Comparison of ENCODE assay signal across 11 mouse cellular contexts in genomic region chr17:13657656-13658292, GRCm38 (mm10).
DNase-seq lines count a peak whose midpoint lies in the region; ATAC-seq and TF ChIP-seq lines count a peak whose summit lies in the region.
"Had no signal": no experiment of that assay in that cellular context is flagged by ENCODE, and none has a peak within 500 bp of the region (broad histone marks: within the 10 kb centered on the region; RNA-seq: fewer than 3 reads in every experiment).

No protein-coding gene starts in this region.

- peak; percentile 53 for DNase-seq in gastrocnemius, postnatal 14 days
- no peak for DNase-seq in gastrocnemius, adult 8-10 months (ENCODE audit: low spot score in 2 of 2)
- DNase-seq in ES-CJ7 (ENCODE audit: low read depth, low spot score): peak; percentile 51
- no peak for DNase-seq in liver, postnatal 0 days
- no peak for DNase-seq in left cerebral cortex, postnatal 25 days (ENCODE audit: low spot score in 2 of 2)
- DNase-seq in liver, embryonic 11.5 days (ENCODE audit: low spot score): no peak
- DNase-seq: gastrocnemius, postnatal 36 days; right cerebral cortex, postnatal 14 days had no signal

- ATAC-seq in forebrain, embryonic 12.5 days (ENCODE audit: low FRiP score): peak; percentile 63
- peak; percentile 83 for ATAC-seq in hindbrain, embryonic 16.5 days
- no peak for ATAC-seq in liver, postnatal 0 days
- ATAC-seq in liver, embryonic 11.5 days (replicated peaks; ENCODE audit: low FRiP score): no peak

- H3K4me3 ChIP-seq in forebrain, embryonic 12.5 days (replicated peaks): no peak overlapping the region
- no peak overlapping the region for H3K4me3 ChIP-seq in hindbrain, embryonic 16.5 days (ENCODE audit: low read length)
- H3K4me3 ChIP-seq in liver, postnatal 0 days (ENCODE audit: low read depth, low read length): no peak overlapping the region
- no peak overlapping the region for H3K4me3 ChIP-seq in liver, embryonic 11.5 days (ENCODE audit: low read depth, low read length)
- H3K4me3 ChIP-seq: limb, embryonic 15.5 days had no signal

- peak overlapping the region; percentile 92 for H3K27ac ChIP-seq in forebrain, embryonic 12.5 days
- H3K27ac ChIP-seq in hindbrain, embryonic 16.5 days (ENCODE audit: low read depth, low read length): peak overlapping the region; percentile 80
- no peak overlapping the region for H3K27ac ChIP-seq in liver, postnatal 0 days (ENCODE audit: low read depth)
- no peak overlapping the region for H3K27ac ChIP-seq in liver, embryonic 11.5 days (ENCODE audit: low read depth, low read length)
- H3K27ac ChIP-seq: limb, embryonic 15.5 days had no signal

- no peaks in the 10 kb centered on the region for H3K27me3 ChIP-seq in forebrain, embryonic 12.5 days
- H3K27me3 ChIP-seq in hindbrain, embryonic 16.5 days (replicated peaks; ENCODE audit: control insufficient read depth, insufficient read depth, low read length): no peaks in the 10 kb centered on the region
- H3K27me3 ChIP-seq in liver, postnatal 0 days (ENCODE audit: insufficient read depth, low read length): no peaks in the 10 kb centered on the region
- no peaks in the 10 kb centered on the region for H3K27me3 ChIP-seq in liver, embryonic 11.5 days (replicated peaks; ENCODE audit: control insufficient read depth, insufficient read depth, low read length)
- H3K27me3 ChIP-seq: limb, embryonic 15.5 days had no signal

- no peak for TF ChIP-seq EP300 in liver, postnatal 0 days (IDR thresholded peaks at IDR 0.05; ENCODE audit: low read depth)

- 18% methylated on average over 9 of the region's 9 CpGs for WGBS in forebrain, embryonic 12.5 days
- 31% methylated on average over 9 of the region's 9 CpGs for WGBS in hindbrain, embryonic 16.5 days
- 72% methylated on average over 9 of the region's 9 CpGs for WGBS in liver, postnatal 0 days (ENCODE audit: insufficient replicate concordance)
- 57% methylated on average over 9 of the region's 9 CpGs for WGBS in liver, embryonic 11.5 days

- no peak for TF ChIP-seq CTCF in liver, postnatal 0 days (IDR thresholded peaks at IDR 0.05; ENCODE audit: low read depth)

- peaks cover 45% of the 10 kb centered on the region for H3K4me1 ChIP-seq in forebrain, embryonic 12.5 days
- peaks cover 29% of the 10 kb centered on the region for H3K4me1 ChIP-seq in hindbrain, embryonic 16.5 days (ENCODE audit: control insufficient read depth, insufficient read depth, low read depth, low read length)
- H3K4me1 ChIP-seq in liver, postnatal 0 days (ENCODE audit: insufficient read depth): peaks cover 9% of the 10 kb centered on the region; the same call in 1 of the 2 replicates
- peaks cover 3% of the 10 kb centered on the region; the same call in 1 of the 2 replicates for H3K4me1 ChIP-seq in liver, embryonic 11.5 days (replicated peaks; ENCODE audit: control insufficient read depth, insufficient read depth, low read length)

- H3K9me3 ChIP-seq in forebrain, embryonic 12.5 days: no peaks in the 10 kb centered on the region
- no peaks in the 10 kb centered on the region for H3K9me3 ChIP-seq in hindbrain, embryonic 16.5 days (ENCODE audit: control insufficient read depth, low read length)
- no peaks in the 10 kb centered on the region for H3K9me3 ChIP-seq in liver, postnatal 0 days (ENCODE audit: low read length)
- H3K9me3 ChIP-seq in liver, embryonic 11.5 days (ENCODE audit: control insufficient read depth, low read length): no peaks in the 10 kb centered on the region
- H3K9me3 ChIP-seq: limb, embryonic 15.5 days had no signal

- H3K4me2 ChIP-seq in forebrain, embryonic 12.5 days: no peak overlapping the region
- no peak overlapping the region for H3K4me2 ChIP-seq in hindbrain, embryonic 16.5 days (ENCODE audit: low read length)
- H3K4me2 ChIP-seq in liver, postnatal 0 days (ENCODE audit: low read depth, low read length): no peak overlapping the region
- no peak overlapping the region for H3K4me2 ChIP-seq in liver, embryonic 11.5 days

- intact Hi-C loops in gastrocnemius, postnatal 14 days (cut with DNase I; ENCODE audit: low total_unique reads): no loop called here
- intact Hi-C loops in left cerebral cortex, postnatal 25 days (cut with DNase I): no loop called here

- no peak overlapping the region for H3K9ac ChIP-seq in forebrain, embryonic 12.5 days
- peak overlapping the region; percentile 21; the same call in 1 of the 2 replicates for H3K9ac ChIP-seq in hindbrain, embryonic 16.5 days (ENCODE audit: low read depth, low read length)
- no peak overlapping the region for H3K9ac ChIP-seq in liver, postnatal 0 days (replicated peaks)
- no peak overlapping the region for H3K9ac ChIP-seq in liver, embryonic 11.5 days (ENCODE audit: low read depth, low read length)
- H3K9ac ChIP-seq: limb, embryonic 15.5 days had no signal

- H3K36me3 ChIP-seq in forebrain, embryonic 12.5 days (replicated peaks): no peaks in the 10 kb centered on the region
- H3K36me3 ChIP-seq in hindbrain, embryonic 16.5 days (ENCODE audit: control insufficient read depth, insufficient read depth, low read length): no peaks in the 10 kb centered on the region
- H3K36me3 ChIP-seq in liver, postnatal 0 days (replicated peaks; ENCODE audit: insufficient read depth, low read length): no peaks in the 10 kb centered on the region
- no peaks in the 10 kb centered on the region for H3K36me3 ChIP-seq in liver, embryonic 11.5 days (ENCODE audit: control insufficient read depth, insufficient read depth, low read length)
- H3K36me3 ChIP-seq: limb, embryonic 15.5 days had no signal

Comparison
In these comparisons a context has a peak if more than half of its experiments do, and no peak if none do; other contexts are left out.
1. DNase-seq: peak in gastrocnemius, postnatal 14 days (single experiment) and ES-CJ7 (single experiment); none in gastrocnemius, adult 8-10 months (0 of 2), liver, postnatal 0 days (single experiment), left cerebral cortex, postnatal 25 days (0 of 2) and liver, embryonic 11.5 days (single experiment).
2. ATAC-seq: peak in forebrain, embryonic 12.5 days (single experiment) and hindbrain, embryonic 16.5 days (single experiment); none in liver, postnatal 0 days (single experiment) and liver, embryonic 11.5 days (single experiment).
3. H3K27ac ChIP-seq: peak in forebrain, embryonic 12.5 days (single experiment) and hindbrain, embryonic 16.5 days (single experiment); none in liver, postnatal 0 days (single experiment) and liver, embryonic 11.5 days (single experiment).